Mouse (Mus musculus) ES-E14 (cell line): ENCODE results near the gene Vmn2r77. TPM values are rescaled to one million over a fixed set of nuclear protein-coding genes. Genes with fewer than 3 reads are reported as not detected.

Experiments
- DNase-seq: peaks from one replicate; pipeline ENCODE4 v3.0.0-alpha.2; 2013; ENCODE audit warnings: low read depth, low spot score
- H3K27ac ChIP-seq: 2 replicates; pipeline ENCODE4 v1.5.1; 2012; ENCODE audit warnings: low read depth, mild to moderate bottlenecking, low read length, moderate library complexity, mixed read lengths; ENCODE audit not compliant: poor library complexity, insufficient read depth, severe bottlenecking
- H3K36me3 ChIP-seq: 2 replicates; pipeline ENCODE4 v1.6.1; 2012; ENCODE audit warnings: mild to moderate bottlenecking, low read length, moderate library complexity, mixed read lengths; ENCODE audit not compliant: control insufficient read depth, poor library complexity, insufficient read depth, severe bottlenecking
- H3K4me1 ChIP-seq, 2 experiments: fragments of 150-350 bp in 1 of 2; sonication (generic) in 1 of 2; 2 replicates each; pipeline ENCODE4 v1.6.1; 2012; ENCODE audit warnings: low read length in 2 of 2, mild to moderate bottlenecking in 1 of 2, mixed read lengths in 1 of 2; ENCODE audit not compliant: control insufficient read depth in 2 of 2, insufficient read depth in 2 of 2, poor library complexity in 1 of 2
- H3K4me3 ChIP-seq, 2 experiments: fragments of 150-350 bp in 1 of 2; sonication (generic) in 1 of 2; 2 replicates each; pipeline ENCODE4 v1.5.1; 2012; ENCODE audit warnings: low read length in 2 of 2, low read depth in 1 of 2, mild to moderate bottlenecking in 1 of 2, mixed read lengths in 1 of 2; ENCODE audit not compliant: insufficient read depth in 1 of 2, poor library complexity in 1 of 2, severe bottlenecking in 1 of 2
- H3K9ac ChIP-seq: 2 replicates; pipeline ENCODE4 v1.6.1; 2012; ENCODE audit warnings: low read depth, mild to moderate bottlenecking, low read length, mixed read lengths; ENCODE audit not compliant: poor library complexity, insufficient read depth, severe bottlenecking
- H3K9me3 ChIP-seq: fragments of 150-350 bp; sonication (generic); 2 replicates; pipeline ENCODE4 v1.6.1; 2012; ENCODE audit warnings: low read depth, mild to moderate bottlenecking, low read length; ENCODE audit not compliant: control insufficient read depth, insufficient read depth
- CHD2 ChIP-seq: IDR thresholded peaks from 2 replicates; pipeline ENCODE4 v1.6.1; 2014; ENCODE audit warnings: mild to moderate bottlenecking, low read depth, low read length, inconsistent platforms
- HCFC1 ChIP-seq: IDR thresholded peaks from 2 replicates; pipeline ENCODE4 v1.6.1; 2012; ENCODE audit warnings: low read length, inconsistent platforms, borderline replicate concordance; ENCODE audit not compliant: insufficient read depth
- MAFK ChIP-seq: IDR thresholded peaks from 2 replicates; pipeline ENCODE4 v1.6.1; 2014; ENCODE audit warnings: mild to moderate bottlenecking, low read depth, low read length, inconsistent platforms; ENCODE audit not compliant: insufficient read depth
- ZC3H11A ChIP-seq: IDR thresholded peaks from 2 replicates; pipeline ENCODE4 v1.6.1; 2012; ENCODE audit warnings: low read depth, mild to moderate bottlenecking, inconsistent platforms, low read length, borderline replicate concordance
- ZNF384 ChIP-seq: IDR thresholded peaks from 2 replicates; pipeline ENCODE4 v1.6.1; 2012; ENCODE audit warnings: low read depth, low read length, inconsistent platforms
- in situ Hi-C, 2 experiments: fragments of 600-800 bp; cut with MboI; formaldehyde crosslinking; loops; one replicate each; pipeline ENCODE4 v1.15.1; 2025; ENCODE audit warnings: low sequenced_read_pairs in 2 of 2, inconsistent platforms in 1 of 2; ENCODE audit not compliant: unreplicated experiment in 2 of 2
- total RNA-seq: library from RNA; depleted of rRNA; stranded (reverse); fragments of 300-350 nt; gene quantifications from 2 replicates; pipeline ENCODE4 v1.2.3, GENCODE M21; 2012; rRNA removed

Gene Vmn2r77
- not detected in 2 replicates for total RNA-seq

DNA sequence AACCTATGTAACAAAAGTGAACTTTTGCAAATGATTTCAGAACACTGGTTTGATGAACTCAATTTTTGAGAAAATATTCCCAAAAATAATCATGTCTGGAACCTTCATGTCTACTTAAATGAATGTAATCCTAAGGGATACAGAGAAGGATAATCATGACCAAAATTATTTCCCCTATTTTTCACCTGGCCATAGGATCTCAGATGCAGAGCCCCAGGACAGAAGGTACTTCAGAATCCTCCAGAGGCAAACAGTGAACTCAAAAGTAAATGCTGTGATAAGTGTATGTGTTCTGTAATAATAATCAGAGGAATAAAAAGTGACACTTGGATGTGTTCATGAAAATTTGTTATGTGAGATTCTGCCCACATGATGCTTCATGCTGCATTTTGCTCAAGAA, at the start of gene Vmn2r77:
TSS of gene Vmn2r77 (plus strand) at position 301 of the 400 bp plus-strand sequence.
- no peak within 1 kb of the TSS for H3K27ac ChIP-seq
- in situ Hi-C loops, result no loop called here
- H3K4me1 ChIP-seq, result no peaks in the 10 kb centered on the region
- no peak within 1 kb of the TSS for H3K4me3 ChIP-seq
- H3K9me3 ChIP-seq, result no peaks in the 10 kb centered on the region
- H3K9ac ChIP-seq, result no peak within 1 kb of the TSS
- no peaks in the 10 kb centered on the region for H3K36me3 ChIP-seq
- no peak for DNase-seq
- TF ChIP-seq MAFK (no peak), ZC3H11A (no peak), ZNF384 (no peak), CHD2 (no peak), HCFC1 (no peak)

DNA sequence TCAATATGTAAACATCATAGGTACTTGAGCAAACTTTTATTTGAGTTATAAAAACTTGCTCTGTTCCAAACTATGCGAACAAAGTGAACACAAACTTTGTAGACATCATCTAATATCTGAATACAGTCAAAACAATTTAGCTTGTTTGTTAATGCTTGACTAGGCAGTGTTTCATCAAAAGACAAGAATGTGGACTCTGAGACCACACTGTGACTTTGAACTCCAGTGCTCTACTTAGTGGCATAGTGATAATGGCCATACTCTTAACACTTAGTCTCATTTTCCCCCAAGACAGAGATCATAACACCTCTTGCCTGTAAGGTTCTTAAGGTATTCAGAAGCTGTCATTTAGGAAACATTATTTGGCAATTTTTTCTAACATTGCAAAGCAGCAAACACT, 34.1 kb upstream of the Vmn2r77 start:
- Histone ChIP-seq H3K9me3 (no peaks in the 10 kb centered on the region), H3K9ac (no peak overlapping the region), H3K4me1 (no peaks in the 10 kb centered on the region), H3K27ac (no peak overlapping the region), H3K4me3 (no peak overlapping the region), H3K36me3 (no peaks in the 10 kb centered on the region)
- TF ChIP-seq CHD2, result no peak
- TF ChIP-seq HCFC1, result no peak
- no peak for TF ChIP-seq ZNF384
- TF ChIP-seq ZC3H11A, result no peak
- TF ChIP-seq MAFK, result no peak
- in situ Hi-C loops, result no loop called here
- no peak for DNase-seq

DNA sequence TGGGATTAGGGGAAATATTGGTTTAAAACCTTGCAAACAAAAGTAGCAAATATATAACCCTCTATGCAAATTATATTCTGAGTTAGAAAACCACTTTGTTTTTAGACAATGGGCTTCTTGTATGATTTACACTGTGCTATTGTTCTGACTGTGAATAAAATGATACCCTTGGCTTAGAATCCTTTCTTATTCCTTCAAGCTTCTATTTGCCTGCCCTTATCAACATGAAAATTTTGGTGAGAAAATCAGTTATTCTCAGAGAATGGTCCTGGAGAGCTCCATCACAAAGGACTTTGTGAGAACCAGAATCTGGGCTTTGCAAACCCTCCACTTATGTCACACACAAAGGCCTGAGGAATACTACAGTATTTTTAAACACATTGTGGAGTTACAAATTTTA, 30.2 kb upstream of the Vmn2r77 start:
- no peak overlapping the region for H3K9ac ChIP-seq
- no peak overlapping the region for H3K4me3 ChIP-seq
- H3K27ac ChIP-seq, result no peak overlapping the region
- H3K36me3 ChIP-seq, result no peaks in the 10 kb centered on the region
- no peak for TF ChIP-seq HCFC1
- no peak for TF ChIP-seq CHD2
- no peak for TF ChIP-seq ZNF384
- no peak for TF ChIP-seq ZC3H11A
- H3K4me1 ChIP-seq, result no peaks in the 10 kb centered on the region
- DNase-seq, result no peak
- H3K9me3 ChIP-seq, result no peaks in the 10 kb centered on the region
- in situ Hi-C loops, result no loop called here

DNA sequence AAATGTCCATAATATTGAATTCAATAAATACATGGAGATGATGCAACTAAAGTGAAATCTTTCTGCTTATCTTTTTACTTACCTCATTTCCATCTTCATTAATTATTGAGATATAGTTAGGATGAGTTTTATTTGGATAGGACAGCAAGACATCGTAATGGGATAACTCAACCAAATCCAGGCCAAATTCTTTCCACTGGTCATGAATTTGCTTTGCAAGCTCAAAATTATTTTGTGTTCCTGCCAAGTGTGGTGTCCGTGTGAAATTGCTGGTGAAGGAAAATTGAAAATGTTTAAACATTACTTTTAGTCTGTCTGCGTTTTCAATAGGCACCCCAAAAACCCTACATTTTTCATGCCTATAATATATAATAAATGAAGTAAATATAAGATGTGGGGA, 23.2 kb upstream of the Vmn2r77 start:
- no peak overlapping the region for H3K9ac ChIP-seq
- DNase-seq, result no peak
- H3K4me3 ChIP-seq, result no peak overlapping the region
- in situ Hi-C loops, result no loop called here
- no peak overlapping the region for H3K27ac ChIP-seq
- H3K36me3 ChIP-seq, result no peaks in the 10 kb centered on the region
- no peak for TF ChIP-seq MAFK
- TF ChIP-seq ZNF384, result no peak
- no peak for TF ChIP-seq HCFC1
- no peak for TF ChIP-seq CHD2
- no peak for TF ChIP-seq ZC3H11A
- no peaks in the 10 kb centered on the region for H3K9me3 ChIP-seq
- no peaks in the 10 kb centered on the region for H3K4me1 ChIP-seq
